Comparison of ENCODE assay signal across 20 mouse cellular contexts in the genomic region with DNA sequence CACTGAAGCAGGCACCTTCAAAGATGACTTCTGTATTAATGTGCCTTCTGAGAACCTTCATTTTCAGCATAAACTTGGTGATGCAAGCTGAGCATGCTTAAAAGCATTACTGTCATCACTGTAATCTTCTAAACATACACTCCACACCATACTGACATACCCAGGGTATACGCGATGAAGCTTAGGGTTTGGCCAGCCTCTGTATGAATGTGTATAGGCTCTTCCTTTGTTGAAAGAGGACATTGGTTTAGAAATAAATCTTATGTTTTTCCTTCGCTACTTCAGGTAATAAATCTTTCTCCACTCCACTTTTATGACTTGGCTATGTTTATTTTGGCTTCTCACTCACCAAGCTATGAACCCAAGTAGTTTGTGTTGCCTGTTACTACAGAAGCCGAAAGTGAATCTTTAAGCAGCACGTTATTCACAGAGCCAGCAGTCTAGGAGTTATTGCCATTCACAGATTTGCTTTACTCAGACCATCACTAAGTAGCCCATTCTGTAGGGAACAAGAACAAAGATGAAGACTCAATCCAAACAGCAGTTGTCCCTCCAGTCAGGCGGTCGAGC. TPM values are rescaled to one million over a fixed set of nuclear protein-coding genes. Genes with fewer than 3 reads are reported as not detected.
"Had no signal": no experiment of that assay in that cellular context is flagged by ENCODE, and none has a peak within 500 bp of the region (broad histone marks: within the 10 kb centered on the region; RNA-seq: fewer than 3 reads in every experiment).

No protein-coding gene starts in this region.

- H3K9ac ChIP-seq: limb, embryonic 12.5 days; limb, embryonic 15.5 days; liver, embryonic 14.5 days; liver, postnatal 0 days; lung, embryonic 14.5 days; midbrain, embryonic 13.5 days; stomach, embryonic 15.5 days had no signal

- H3K9me3 ChIP-seq: limb, embryonic 12.5 days; limb, embryonic 15.5 days; midbrain, embryonic 13.5 days; stomach, embryonic 15.5 days had no signal

- H3K27me3 ChIP-seq: limb, embryonic 15.5 days; midbrain, embryonic 13.5 days; stomach, embryonic 15.5 days had no signal

- H3K36me3 ChIP-seq: limb, embryonic 12.5 days; limb, embryonic 15.5 days; midbrain, embryonic 13.5 days; stomach, embryonic 15.5 days had no signal

- ATAC-seq: intestine, postnatal 0 days; liver, postnatal 0 days; lung, postnatal 0 days; midbrain, embryonic 13.5 days; midbrain, embryonic 16.5 days had no signal

- H3K4me3 ChIP-seq: limb, embryonic 12.5 days; limb, embryonic 15.5 days; midbrain, embryonic 13.5 days; stomach, embryonic 15.5 days had no signal

- H3K4me1 ChIP-seq: limb, embryonic 12.5 days; limb, embryonic 15.5 days; midbrain, embryonic 13.5 days; stomach, embryonic 15.5 days had no signal

- H3K4me2 ChIP-seq: limb, embryonic 12.5 days; limb, embryonic 15.5 days; liver, embryonic 11.5 days; lung, embryonic 14.5 days; midbrain, embryonic 13.5 days; stomach, embryonic 15.5 days had no signal

- H3K27ac ChIP-seq: limb, embryonic 12.5 days; limb, embryonic 15.5 days; liver, embryonic 14.5 days; macrophage; midbrain, embryonic 13.5 days; stomach, embryonic 15.5 days had no signal

- DNase-seq: left cerebral cortex, postnatal 4 days; liver, postnatal 0 days; lung, embryonic 14.5 days; right cerebral cortex, adult 18-20 months; right cerebral cortex, postnatal 25 days; spleen, adult 18-20 months; thymus, postnatal 25 days had no signal

RNA-seq across cellular contexts. Expression of a gene that starts 4.2 kb away (rescaled TPM):
- total RNA-seq: megakaryocyte, adult 5-6 weeks had no signal
- polyA plus RNA-seq: intestine, embryonic 14.5 days; limb, embryonic 12.5 days; liver, embryonic 11.5 days; liver, embryonic 14.5 days; liver, postnatal 0 days; lung, embryonic 14.5 days; macrophage; neural tube, embryonic 11.5 days had no signal

RNA-seq across cellular contexts. Expression of a gene that starts 30.4 kb away (rescaled TPM):
- total RNA-seq: megakaryocyte, adult 5-6 weeks had no signal
- polyA plus RNA-seq: macrophage had no signal
